Mouse (Mus musculus) cortical plate, adult 2 months (tissue): ENCODE data around the gene Olfr1454. TPM values are rescaled to one million over a fixed set of nuclear protein-coding genes. Genes with fewer than 3 reads are reported as not detected.

Experiments used
- H3K27ac ChIP-seq: fragments of 200-500 bp; 2 replicates; pipeline ENCODE4 v1.5.1; 2012; ENCODE audit warnings: low read length, control low read depth, inconsistent platforms; ENCODE audit not compliant: insufficient read depth
- H3K4me1 ChIP-seq: fragments of 200-500 bp; 2 replicates; pipeline ENCODE4 v1.6.1; 2011; ENCODE audit warnings: low read length; ENCODE audit not compliant: control insufficient read depth, insufficient read depth
- H3K4me3 ChIP-seq: fragments of 200-500 bp; 2 replicates; pipeline ENCODE4 v1.5.1; 2011; ENCODE audit warnings: mild to moderate bottlenecking, low read length, control low read depth; ENCODE audit not compliant: insufficient read depth
- CTCF ChIP-seq: fragments of 200-500 bp; IDR thresholded peaks from 2 replicates; pipeline ENCODE4 v1.5.1; 2011; ENCODE audit warnings: mild to moderate bottlenecking, control low read depth, low read length; ENCODE audit not compliant: insufficient read depth; ENCODE audit errors: extremely low read depth
- POLR2A ChIP-seq: fragments of 200-500 bp; IDR thresholded peaks from 2 replicates; pipeline ENCODE4 v1.6.1; 2011; ENCODE audit warnings: mild to moderate bottlenecking, low read length, control low read depth; ENCODE audit not compliant: insufficient read depth; ENCODE audit errors: extremely low read depth
- polyA plus RNA-seq: library from polyadenylated mRNA; depleted of rRNA; stranded (reverse); fragments of >200 nt; gene quantifications from 2 replicates; pipeline ENCODE4 v1.2.3, GENCODE M21; 2012; rRNA removed

Gene Olfr1454
- not detected in 2 replicates for polyA plus RNA-seq

DNA sequence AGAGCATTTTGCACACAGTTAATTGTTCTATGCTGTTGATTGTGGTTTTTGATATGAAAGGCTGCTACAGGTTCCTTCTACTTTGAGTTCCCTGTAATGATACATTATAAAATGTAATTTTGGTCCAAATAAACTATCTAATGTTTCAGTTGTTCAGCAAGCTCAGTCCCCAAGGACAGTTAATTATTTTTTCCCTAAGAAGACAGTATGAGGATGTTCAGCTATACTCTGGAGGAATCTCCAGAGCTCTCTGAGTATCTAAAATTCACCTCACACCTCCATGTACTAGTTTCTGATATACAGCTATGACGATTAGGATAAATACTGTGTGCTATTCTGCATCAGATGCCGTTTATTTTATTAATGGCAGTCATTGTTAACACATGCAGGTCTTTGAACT, at the start of gene Olfr1454:
Gene Olfr1454, plus strand, starts transcription at position 301 of the 400 bp plus-strand sequence.
- TF ChIP-seq CTCF: no peak
- TF ChIP-seq POLR2A: no peak
- no peaks in the 10 kb centered on the region for H3K4me1 ChIP-seq
- no peak within 1 kb of the TSS for H3K27ac ChIP-seq
- no peak within 1 kb of the TSS for H3K4me3 ChIP-seq

DNA sequence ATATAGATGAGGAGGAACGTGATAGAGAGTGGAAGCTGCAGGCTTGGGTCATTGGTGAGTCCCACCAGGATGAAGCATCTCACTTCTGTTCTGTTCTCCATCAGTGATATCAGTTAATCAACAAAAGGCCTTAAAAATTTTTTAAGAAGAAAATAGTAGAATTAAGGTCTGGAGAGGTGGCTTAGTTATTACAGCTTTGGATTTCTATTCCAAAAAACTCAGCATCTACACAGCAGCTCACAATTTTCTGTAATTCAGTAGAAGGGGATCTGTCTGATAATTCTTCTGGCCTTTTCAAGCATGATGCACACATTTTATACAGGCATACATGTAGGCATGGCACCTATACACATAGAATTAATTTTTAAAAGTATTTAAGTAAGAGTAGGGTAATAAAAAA, 32.2 kb upstream of the Olfr1454 start, which contains the start of gene Olfr1453:
Gene Olfr1453, minus strand, starts transcription at position 101 of the 400 bp plus-strand sequence.
- H3K4me1 ChIP-seq: no peaks in the 10 kb centered on the region
- no peak within 1 kb of the TSS for H3K27ac ChIP-seq
- no peak for TF ChIP-seq POLR2A
- TF ChIP-seq CTCF: no peak
- no peak within 1 kb of the TSS for H3K4me3 ChIP-seq

DNA sequence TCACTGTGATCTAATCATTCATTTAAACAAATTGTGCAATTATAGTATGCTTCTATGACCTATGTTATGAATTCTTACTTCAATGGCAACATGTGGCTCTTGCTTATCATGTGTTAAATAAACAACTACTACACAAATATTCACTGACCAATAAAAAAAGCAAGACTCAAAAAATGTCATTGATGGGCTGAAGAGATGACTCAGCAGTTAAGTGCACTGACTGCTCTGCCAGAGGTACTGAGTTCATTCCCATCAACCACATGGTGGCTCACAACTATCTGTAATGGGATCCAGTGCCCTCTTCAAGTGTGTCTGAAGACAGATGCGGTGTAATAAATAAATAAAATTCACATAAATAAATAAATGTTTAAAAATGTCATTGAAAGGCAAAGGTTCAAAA, 33.5 kb downstream of the Olfr1454 start:
- no peaks in the 10 kb centered on the region for H3K4me1 ChIP-seq
- TF ChIP-seq CTCF (no peak), POLR2A (no peak)
- no peak overlapping the region for H3K4me3 ChIP-seq
- H3K27ac ChIP-seq: no peak overlapping the region

DNA sequence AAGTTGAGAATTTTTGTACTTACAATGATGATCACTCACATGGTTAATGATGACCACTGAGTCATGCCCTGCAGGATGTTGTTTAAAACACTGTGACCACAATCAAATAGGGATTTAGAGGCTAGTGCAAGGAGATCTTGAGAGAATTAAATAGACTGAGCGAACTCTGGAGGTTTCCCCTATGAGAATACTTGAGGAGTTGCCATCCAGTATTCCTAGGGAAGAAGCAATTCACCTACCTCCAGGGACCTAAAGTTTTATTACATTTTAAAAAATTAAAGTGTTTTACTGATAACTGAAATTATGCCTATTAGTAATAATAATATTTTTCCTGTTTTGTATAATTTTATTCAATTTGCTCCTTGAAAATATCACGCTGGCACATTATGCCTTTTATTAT, 37.4 kb downstream of the Olfr1454 start, which contains the start of gene Olfr1457:
Gene Olfr1457, minus strand, starts transcription at position 101 of the 400 bp plus-strand sequence.
- no peaks in the 10 kb centered on the region for H3K4me1 ChIP-seq
- H3K27ac ChIP-seq: no peak within 1 kb of the TSS
- no peak within 1 kb of the TSS for H3K4me3 ChIP-seq
- TF ChIP-seq CTCF (no peak), POLR2A (no peak)

DNA sequence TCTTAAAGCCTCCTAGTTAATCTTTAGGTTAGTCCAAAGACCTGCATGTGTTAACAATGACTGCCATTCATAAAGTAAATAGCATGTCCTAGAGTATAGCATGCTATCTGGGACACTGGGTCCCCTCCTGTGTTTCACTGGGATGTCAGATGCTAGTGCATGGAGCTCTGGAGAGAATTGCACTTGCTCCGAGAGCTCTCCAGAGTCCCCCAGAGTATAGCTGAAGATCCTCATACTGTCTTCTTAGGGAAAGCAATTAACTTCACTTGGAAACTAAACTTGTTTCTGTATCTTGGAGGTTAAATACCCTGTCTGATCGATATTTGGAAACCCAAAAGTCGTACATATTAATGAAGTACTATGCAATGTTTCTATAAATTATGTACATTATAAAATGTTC, 46.3 kb downstream of the Olfr1454 start, which contains the start of gene Olfr1458:
Gene Olfr1458, minus strand, starts transcription at position 101 of the 400 bp plus-strand sequence.
- Histone ChIP-seq H3K27ac (no peak within 1 kb of the TSS), H3K4me1 (no peaks in the 10 kb centered on the region), H3K4me3 (no peak within 1 kb of the TSS)
- TF ChIP-seq CTCF (no peak), POLR2A (no peak)

Other genes with a start within 250 kb of the Olfr1454 start
- not detected in 2 replicates for gene Gm5244, start 213.9 kb upstream of the Olfr1454 start, polyA plus RNA-seq
- gene Olfr1444, start 203.3 kb upstream of the Olfr1454 start, polyA plus RNA-seq: not detected in 2 replicates
- not detected in 2 replicates for gene Olfr1445, start 176.8 kb upstream of the Olfr1454 start, polyA plus RNA-seq
- gene Olfr1446, start 167.1 kb upstream of the Olfr1454 start, polyA plus RNA-seq: not detected in 2 replicates
- gene Olfr1447, start 156.9 kb upstream of the Olfr1454 start, polyA plus RNA-seq: not detected in 2 replicates
- not detected in 2 replicates for gene Olfr1448, start 136.2 kb upstream of the Olfr1454 start, polyA plus RNA-seq
- gene Olfr1449, start 129.8 kb upstream of the Olfr1454 start, polyA plus RNA-seq: not detected in 2 replicates
- not detected in 2 replicates for gene Olfr1450, start 110.4 kb upstream of the Olfr1454 start, polyA plus RNA-seq
- gene Olfr1451, start 65.6 kb upstream of the Olfr1454 start, polyA plus RNA-seq: not detected in 2 replicates
- gene Olfr1453, start 32.3 kb upstream of the Olfr1454 start, polyA plus RNA-seq: not detected in 2 replicates
- not detected in 2 replicates for gene Olfr1457, start 37.3 kb downstream of the Olfr1454 start, polyA plus RNA-seq
- not detected in 2 replicates for gene Olfr1458, start 46.2 kb downstream of the Olfr1454 start, polyA plus RNA-seq
- not detected in 2 replicates for gene Olfr1459, start 88.9 kb downstream of the Olfr1454 start, polyA plus RNA-seq
- not detected in 2 replicates for gene Olfr1461, start 102.4 kb downstream of the Olfr1454 start, polyA plus RNA-seq
- not detected in 2 replicates for gene Olfr1462, start 125.1 kb downstream of the Olfr1454 start, polyA plus RNA-seq
- not detected in 2 replicates for gene Olfr1463, start 170.7 kb downstream of the Olfr1454 start, polyA plus RNA-seq